Mouse (Mus musculus) megakaryocyte, embryonic 14.5 days (primary cell): ENCODE measurements around the gene Wdr54.

Source experiments
- FLI1 ChIP-seq: IDR thresholded peaks from 2 replicates; pipeline ENCODE4 v1.6.1; 2012; ENCODE audit warnings: low read length, inconsistent platforms, mixed read lengths
- GATA1 ChIP-seq: IDR thresholded peaks from 3 replicates; pipeline ENCODE4 v1.6.1; 2012; ENCODE audit warnings: mixed read lengths, low read length, inconsistent platforms, borderline replicate concordance

DNA sequence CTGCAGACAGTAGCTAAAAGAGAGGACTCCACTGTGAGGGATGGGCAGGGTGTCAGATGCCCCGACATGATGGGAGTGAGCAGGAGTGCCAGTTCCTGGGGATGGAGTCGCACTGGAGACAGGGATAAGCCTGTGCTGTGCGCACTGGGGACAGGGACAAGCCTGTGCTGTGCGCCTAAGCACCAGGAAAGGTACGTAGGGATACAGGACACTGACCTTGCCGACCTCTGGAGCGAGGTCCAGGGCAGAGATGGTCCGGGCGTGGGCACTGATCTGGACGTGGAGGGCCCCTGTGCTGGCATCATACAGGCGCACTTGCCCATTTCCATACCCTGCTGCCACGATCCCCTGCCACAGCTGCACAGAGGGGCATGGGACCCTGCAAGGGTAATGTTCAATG is 3.2 kb downstream of the Wdr54 start:
- no peak for TF ChIP-seq GATA1
- no peak for TF ChIP-seq FLI1
